Mouse (Mus musculus) myocyte (in vitro differentiated cells): ENCODE data around the gene Dnajb13.

ENCODE experiments used
- CEBPB ChIP-seq: IDR thresholded peaks from 2 replicates; pipeline ENCODE4 v1.6.1; 2011; ENCODE audit warnings: mild to moderate bottlenecking, moderate library complexity; ENCODE audit not compliant: poor library complexity, insufficient read depth, severe bottlenecking
- E2F4 ChIP-seq: IDR thresholded peaks from one replicate; pipeline ENCODE4 v1.6.1; 2011; ENCODE audit warnings: mild to moderate bottlenecking, control low read depth, moderate library complexity; ENCODE audit not compliant: insufficient read depth
- MAX ChIP-seq: IDR thresholded peaks from one replicate; pipeline ENCODE4 v1.6.1; 2011; ENCODE audit warnings: low read depth, mild to moderate bottlenecking, control low read depth
- MYOD1 ChIP-seq, 3 experiments: IDR thresholded peaks; one replicate each; pipeline ENCODE4 v1.6.1; 2011; ENCODE audit warnings: control low read depth in 2 of 3, low read depth in 2 of 3, mild to moderate bottlenecking in 2 of 3, moderate library complexity in 1 of 3; ENCODE audit not compliant: insufficient read length in 2 of 3, control insufficient read depth in 1 of 3
- MYOG ChIP-seq, 3 experiments: IDR thresholded peaks; one replicate each; pipeline ENCODE4 v1.6.1; 2011; ENCODE audit warnings: control low read depth in 2 of 3, low read depth in 2 of 3, mild to moderate bottlenecking in 2 of 3; ENCODE audit not compliant: insufficient read length in 2 of 3, control insufficient read depth in 1 of 3, insufficient read depth in 1 of 3
- POLR2A ChIP-seq: IDR thresholded peaks from one replicate; pipeline ENCODE4 v1.6.1; 2011; ENCODE audit warnings: low read depth, mild to moderate bottlenecking, control low read depth, moderate library complexity; ENCODE audit not compliant: insufficient read length
- POLR2AphosphoS2 ChIP-seq: IDR thresholded peaks from one replicate; pipeline ENCODE4 v1.6.1; 2011; ENCODE audit warnings: low read depth, control low read depth; ENCODE audit not compliant: insufficient read length
- SRF ChIP-seq: IDR thresholded peaks from one replicate; pipeline ENCODE4 v1.6.1; 2011; ENCODE audit warnings: low read depth; ENCODE audit not compliant: control insufficient read depth, insufficient read length
- TCF12 ChIP-seq: IDR thresholded peaks from one replicate; pipeline ENCODE4 v1.6.1; 2011; ENCODE audit warnings: mild to moderate bottlenecking, control low read depth; ENCODE audit not compliant: poor library complexity, insufficient read depth, severe bottlenecking
- TCF3 ChIP-seq: IDR thresholded peaks from one replicate; pipeline ENCODE4 v1.6.1; 2011; ENCODE audit warnings: low read depth, control low read depth; ENCODE audit not compliant: insufficient read length
- USF1 ChIP-seq: IDR thresholded peaks from one replicate; pipeline ENCODE4 v1.6.1; 2011; ENCODE audit warnings: low read depth, mild to moderate bottlenecking, control low read depth, moderate library complexity

- TF ChIP-seq TCF12 (no peak), POLR2AphosphoS2 (no peak), POLR2A (no peak), E2F4 (no peak), MYOD1 (IDR thresholded peaks at IDR 0.05; ENCODE audit: control insufficient read depth in 1 of 3, insufficient read length in 2 of 3, low read depth in 2 of 3) (no peak), MAX (no peak), CEBPB (no peak), USF1 (no peak), MYOG (IDR thresholded peaks at IDR 0.05; ENCODE audit: control insufficient read depth in 1 of 3, insufficient read depth in 1 of 3, insufficient read length in 2 of 3, low read depth in 2 of 3) (no peak), TCF3 (no peak), SRF (no peak)
Observed at GRCm38 (mm10) chr7:100534216-100534615, 19.5 kb upstream of the Dnajb13 start.
